Mouse (Mus musculus): Measurements from ENCODE around the gene Ndufa1. TPM values are rescaled to one million over a fixed set of nuclear protein-coding genes. Genes with fewer than 3 reads are reported as not detected.
"Not testable (repeated sequence)": the region's sequence is repeated elsewhere in the genome, so short reads cannot be mapped to it uniquely, and the experiment has no call there.

Gene Ndufa1
- polyA plus RNA-seq, 1 experiment: 250 TPM

GRCm38 (mm10) chrX:37190755-37191104 is 233 bp downstream of the Ndufa1 start:
- TF ChIP-seq E2F4 (IDR thresholded peaks at IDR 0.05; ENCODE audit: insufficient read depth) (no peak), POLR2AphosphoS2 (IDR thresholded peaks at IDR 0.05; ENCODE audit: insufficient read length, low read depth) (no peak), MAX (IDR thresholded peaks at IDR 0.05; ENCODE audit: low read depth) (no peak), USF1 (IDR thresholded peaks at IDR 0.05; ENCODE audit: low read depth) (no peak), POLR2A (IDR thresholded peaks at IDR 0.05; ENCODE audit: insufficient read length, low read depth) (no peak), TCF12 (IDR thresholded peaks at IDR 0.05; ENCODE audit: insufficient read depth, poor library complexity, severe bottlenecking) (no peak), CEBPB (IDR thresholded peaks at IDR 0.05; ENCODE audit: insufficient read depth, poor library complexity, severe bottlenecking) (no peak), MYOG (IDR thresholded peaks at IDR 0.05; ENCODE audit: control insufficient read depth in 1 of 3, insufficient read depth in 1 of 3, insufficient read length in 2 of 3, low read depth in 2 of 3) (no peak), SRF (IDR thresholded peaks at IDR 0.05; ENCODE audit: control insufficient read depth, insufficient read length, low read depth) (no peak), MYOD1 (IDR thresholded peaks at IDR 0.05; ENCODE audit: control insufficient read depth in 1 of 3, insufficient read length in 2 of 3, low read depth in 2 of 3) (no peak), TCF3 (IDR thresholded peaks at IDR 0.05; ENCODE audit: insufficient read length, low read depth) (no peak)
- H3K36me3 ChIP-seq (ENCODE audit: control insufficient read depth, insufficient read depth): no peaks in the 10 kb centered on the region
- no peaks in the 10 kb centered on the region for H3K27me3 ChIP-seq (ENCODE audit: control insufficient read depth, insufficient read depth, insufficient read length)
- H3K79me2 ChIP-seq (ENCODE audit: control insufficient read depth, insufficient read depth): no peaks in the 10 kb centered on the region
- H3K4me2 ChIP-seq (ENCODE audit: low read depth): peak overlapping the region; percentile 64
- H3K4me3 ChIP-seq: peak overlapping the region; percentile 65
- no peak overlapping the region for H3ac ChIP-seq (ENCODE audit: control insufficient read depth, insufficient read length)

- H3K79me2 ChIP-seq (ENCODE audit: control insufficient read depth, insufficient read depth); H3K36me3 ChIP-seq (ENCODE audit: control insufficient read depth, insufficient read depth); H3K4me3 ChIP-seq; H3K4me2 ChIP-seq (ENCODE audit: low read depth); H3ac ChIP-seq (ENCODE audit: control insufficient read depth, insufficient read length); H3K27me3 ChIP-seq (ENCODE audit: control insufficient read depth, insufficient read depth, insufficient read length): not testable (repeated sequence)
Observed at GRCm38 (mm10) chrX:37184401-37184800, 6.6 kb downstream of the Ndufa1 start.

GRCm38 (mm10) chrX:37168742-37169141 is 22.2 kb downstream of the Ndufa1 start, which contains the start of gene Akap14:
Gene Akap14 (minus strand): TSS chrX:37168842.
- no peaks in the 10 kb centered on the region for H3K27me3 ChIP-seq (ENCODE audit: control insufficient read depth, insufficient read depth, insufficient read length)
- H3K4me3 ChIP-seq: no peak within 1 kb of the TSS
- H3K36me3 ChIP-seq (ENCODE audit: control insufficient read depth, insufficient read depth): no peaks in the 10 kb centered on the region
- H3K79me2 ChIP-seq (ENCODE audit: control insufficient read depth, insufficient read depth): no peaks in the 10 kb centered on the region
- no peak within 1 kb of the TSS for H3K4me2 ChIP-seq (ENCODE audit: low read depth)
- no peak within 1 kb of the TSS for H3ac ChIP-seq (ENCODE audit: control insufficient read depth, insufficient read length)
- TF ChIP-seq E2F4 (IDR thresholded peaks at IDR 0.05; ENCODE audit: insufficient read depth): no peak

- Histone ChIP-seq H3K36me3 (ENCODE audit: control insufficient read depth, insufficient read depth) (no peaks in the 10 kb centered on the region), H3K27me3 (ENCODE audit: control insufficient read depth, insufficient read depth, insufficient read length) (no peaks in the 10 kb centered on the region), H3ac (ENCODE audit: control insufficient read depth, insufficient read length) (no peak overlapping the region), H3K79me2 (ENCODE audit: control insufficient read depth, insufficient read depth) (no peaks in the 10 kb centered on the region), H3K4me3 (no peak overlapping the region), H3K4me2 (ENCODE audit: low read depth) (no peak overlapping the region)
- no peak for TF ChIP-seq SRF (IDR thresholded peaks at IDR 0.05; ENCODE audit: control insufficient read depth, insufficient read length, low read depth)
- no peak for TF ChIP-seq MYOG (IDR thresholded peaks at IDR 0.05; ENCODE audit: control insufficient read depth in 1 of 3, insufficient read depth in 1 of 3, insufficient read length in 2 of 3, low read depth in 2 of 3)
- TF ChIP-seq MYOD1 (IDR thresholded peaks at IDR 0.05; ENCODE audit: control insufficient read depth in 1 of 3, insufficient read length in 2 of 3, low read depth in 2 of 3): no peak
- no peak for TF ChIP-seq TCF3 (IDR thresholded peaks at IDR 0.05; ENCODE audit: insufficient read length, low read depth)
- TF ChIP-seq REST (IDR thresholded peaks at IDR 0.05; ENCODE audit: insufficient read depth, insufficient read length): no peak
- no peak for TF ChIP-seq TCF12 (IDR thresholded peaks at IDR 0.05; ENCODE audit: insufficient read depth, poor library complexity, severe bottlenecking)
- no peak for TF ChIP-seq POLR2AphosphoS2 (IDR thresholded peaks at IDR 0.05; ENCODE audit: insufficient read length, low read depth)
- no peak for TF ChIP-seq CEBPB (IDR thresholded peaks at IDR 0.05; ENCODE audit: insufficient read depth, poor library complexity, severe bottlenecking)
- no peak for TF ChIP-seq POLR2A (IDR thresholded peaks at IDR 0.05; ENCODE audit: insufficient read length, low read depth)
- TF ChIP-seq E2F4 (IDR thresholded peaks at IDR 0.05; ENCODE audit: insufficient read depth): no peak
- no peak for TF ChIP-seq MAX (IDR thresholded peaks at IDR 0.05; ENCODE audit: low read depth)
- TF ChIP-seq USF1 (IDR thresholded peaks at IDR 0.05; ENCODE audit: low read depth): no peak
Observed at GRCm38 (mm10) chrX:37167085-37167484, 23.9 kb downstream of the Ndufa1 start.

GRCm38 (mm10) chrX:37163115-37163514 is 27.8 kb downstream of the Ndufa1 start:
- peak; percentile 66 for TF ChIP-seq TCF3 (IDR thresholded peaks at IDR 0.05; ENCODE audit: insufficient read length, low read depth)
- peak in 2 of 3 experiments; percentile 65 to 76 for TF ChIP-seq MYOD1 (IDR thresholded peaks at IDR 0.05; ENCODE audit: control insufficient read depth in 1 of 3, insufficient read length in 2 of 3, low read depth in 2 of 3)
- TF ChIP-seq MYOG (IDR thresholded peaks at IDR 0.05; ENCODE audit: control insufficient read depth in 1 of 3, insufficient read depth in 1 of 3, insufficient read length in 2 of 3, low read depth in 2 of 3): peak in 2 of 3 experiments; percentile 74 to 92
- TF ChIP-seq MAX (IDR thresholded peaks at IDR 0.05; ENCODE audit: low read depth): no peak
- no peak for TF ChIP-seq POLR2A (IDR thresholded peaks at IDR 0.05; ENCODE audit: insufficient read length, low read depth)
- Histone ChIP-seq H3K4me3 (no peak overlapping the region), H3K27me3 (ENCODE audit: control insufficient read depth, insufficient read depth, insufficient read length) (no peaks in the 10 kb centered on the region), H3ac (ENCODE audit: control insufficient read depth, insufficient read length) (no peak overlapping the region), H3K79me2 (ENCODE audit: control insufficient read depth, insufficient read depth) (no peaks in the 10 kb centered on the region), H3K4me2 (ENCODE audit: low read depth) (no peak overlapping the region), H3K36me3 (ENCODE audit: control insufficient read depth, insufficient read depth) (no peaks in the 10 kb centered on the region)

GRCm38 (mm10) chrX:37161169-37161568 is 29.8 kb downstream of the Ndufa1 start:
- no peak overlapping the region for H3ac ChIP-seq (ENCODE audit: control insufficient read depth, insufficient read length)
- TF ChIP-seq E2F4 (IDR thresholded peaks at IDR 0.05; ENCODE audit: insufficient read depth) (no peak), MAX (IDR thresholded peaks at IDR 0.05; ENCODE audit: low read depth) (no peak), USF1 (IDR thresholded peaks at IDR 0.05; ENCODE audit: low read depth) (no peak), SRF (IDR thresholded peaks at IDR 0.05; ENCODE audit: control insufficient read depth, insufficient read length, low read depth) (no peak), CEBPB (IDR thresholded peaks at IDR 0.05; ENCODE audit: insufficient read depth, poor library complexity, severe bottlenecking) (no peak), TCF3 (IDR thresholded peaks at IDR 0.05; ENCODE audit: insufficient read length, low read depth) (no peak), TCF12 (IDR thresholded peaks at IDR 0.05; ENCODE audit: insufficient read depth, poor library complexity, severe bottlenecking) (no peak), POLR2AphosphoS2 (IDR thresholded peaks at IDR 0.05; ENCODE audit: insufficient read length, low read depth) (no peak), MYOD1 (IDR thresholded peaks at IDR 0.05; ENCODE audit: control insufficient read depth in 1 of 3, insufficient read length in 2 of 3, low read depth in 2 of 3) (no peak), MYOG (IDR thresholded peaks at IDR 0.05; ENCODE audit: control insufficient read depth in 1 of 3, insufficient read depth in 1 of 3, insufficient read length in 2 of 3, low read depth in 2 of 3) (no peak), POLR2A (IDR thresholded peaks at IDR 0.05; ENCODE audit: insufficient read length, low read depth) (no peak), REST (IDR thresholded peaks at IDR 0.05; ENCODE audit: insufficient read depth, insufficient read length) (no peak)
- H3K27me3 ChIP-seq (ENCODE audit: control insufficient read depth, insufficient read depth, insufficient read length): no peaks in the 10 kb centered on the region
- H3K4me3 ChIP-seq: no peak overlapping the region
- H3K36me3 ChIP-seq (ENCODE audit: control insufficient read depth, insufficient read depth): no peaks in the 10 kb centered on the region
- H3K79me2 ChIP-seq (ENCODE audit: control insufficient read depth, insufficient read depth): no peaks in the 10 kb centered on the region
- peak overlapping the region; percentile 18 for H3K4me2 ChIP-seq (ENCODE audit: low read depth)
